In genomic region chr2:35447453-35447852, GRCm38 (mm10) we compare ENCODE assay signal across 15 mouse cellular contexts. TPM values are rescaled to one million over a fixed set of nuclear protein-coding genes. Genes with fewer than 3 reads are reported as not detected.
DNase-seq lines count a peak whose midpoint lies in the region; ATAC-seq and TF ChIP-seq lines count a peak whose summit lies in the region.
"Had no signal": no experiment of that assay in that cellular context is flagged by ENCODE, and none has a peak within 500 bp of the region (broad histone marks: within the 10 kb centered on the region; RNA-seq: fewer than 3 reads in every experiment).

No protein-coding gene starts in this region.

- TF ChIP-seq POLR2A in embryonic fibroblast, embryonic 13.5 days (IDR thresholded peaks at IDR 0.05; ENCODE audit: low read depth, low read length) = no peak
- TF ChIP-seq POLR2A in small intestine, adult 2 months (IDR thresholded peaks at IDR 0.05; ENCODE audit: low read depth, low read length) = no peak

- ATAC-seq in megakaryocyte, adult 5-6 weeks (ENCODE audit: poor library complexity, severe bottlenecking) = no peak

- peak overlapping the region; percentile 54; the same call in 1 of the 2 replicates for H3K27ac ChIP-seq in heart, embryonic 10.5 days
- H3K27ac ChIP-seq in embryonic fibroblast, embryonic 13.5 days (ENCODE audit: insufficient read depth, low read length) = peak overlapping the region; percentile 83
- 0 out of 2 replicates have a peak overlapping the region, but pooled peaks have one; percentile 13 for H3K27ac ChIP-seq in small intestine, adult 2 months (ENCODE audit: insufficient read depth, low read depth, low read length)
- H3K27ac ChIP-seq: forebrain, embryonic 12.5 days; hindbrain, embryonic 15.5 days had no signal

- H3K36me3 ChIP-seq in heart, embryonic 10.5 days = peaks cover 4% of the 10 kb centered on the region; the same call in 1 of the 2 replicates
- H3K36me3 ChIP-seq in megakaryocyte, embryonic 14.5 days (replicated peaks; ENCODE audit: low read length) = peaks cover 70% of the 10 kb centered on the region
- no peaks in the 10 kb centered on the region for H3K36me3 ChIP-seq in small intestine, adult 2 months (ENCODE audit: control insufficient read depth, insufficient read depth, low read length)
- H3K36me3 ChIP-seq: forebrain, embryonic 12.5 days; hindbrain, embryonic 15.5 days had no signal

- H3K9me3 ChIP-seq in heart, embryonic 10.5 days = no peaks in the 10 kb centered on the region
- no peaks in the 10 kb centered on the region for H3K9me3 ChIP-seq in megakaryocyte, embryonic 14.5 days
- H3K9me3 ChIP-seq: forebrain, embryonic 12.5 days; G1E; hindbrain, embryonic 15.5 days had no signal

- peaks cover 80% of the 10 kb centered on the region for H3K4me1 ChIP-seq in heart, embryonic 10.5 days
- H3K4me1 ChIP-seq in megakaryocyte, embryonic 14.5 days = peaks cover 97% of the 10 kb centered on the region
- H3K4me1 ChIP-seq in embryonic fibroblast, embryonic 13.5 days (ENCODE audit: control insufficient read depth, insufficient read depth, low read length) = peaks cover 46% of the 10 kb centered on the region
- peaks cover 11% of the 10 kb centered on the region for H3K4me1 ChIP-seq in small intestine, adult 2 months (ENCODE audit: control insufficient read depth, insufficient read depth, insufficient read length, low read length)

- H3K4me3 ChIP-seq in heart, embryonic 10.5 days = no peak overlapping the region
- peak overlapping the region; percentile 28 for H3K4me3 ChIP-seq in megakaryocyte, embryonic 14.5 days (replicated peaks)
- H3K4me3 ChIP-seq in embryonic fibroblast, embryonic 13.5 days (ENCODE audit: insufficient read depth, low read length) = no peak overlapping the region
- H3K4me3 ChIP-seq in small intestine, adult 2 months (ENCODE audit: low read depth, low read length) = no peak overlapping the region
- H3K4me3 ChIP-seq: forebrain, embryonic 12.5 days; hindbrain, embryonic 15.5 days had no signal

- 82% methylated on average over 7 of the region's 7 CpGs for WGBS in heart, embryonic 10.5 days
- 70% methylated on average over 7 of the region's 7 CpGs for WGBS in small intestine, adult 2 months

- DNase-seq in heart, embryonic 10.5 days (ENCODE audit: low spot score) = no peak
- DNase-seq in heart, adult 18-20 months = no peak
- DNase-seq in urinary bladder, postnatal 25 days (ENCODE audit: low spot score) = no peak
- no peak for DNase-seq in adrenal gland, adult (ENCODE audit: inconsistent age in 2 of 2, low spot score in 1 of 2)
- DNase-seq: adrenal gland, postnatal 25 days; cerebellum, postnatal 36 days had no signal

- TF ChIP-seq CTCF in embryonic fibroblast, embryonic 13.5 days (IDR thresholded peaks at IDR 0.05; ENCODE audit: borderline replicate concordance, insufficient read depth, low read length) = no peak
- TF ChIP-seq CTCF in small intestine, adult 2 months (IDR thresholded peaks at IDR 0.05; ENCODE audit: extremely low read depth, insufficient read length, insufficient replicate concordance, low read depth, low read length) = no peak

- H3K27me3 ChIP-seq in heart, embryonic 10.5 days (ENCODE audit: insufficient read depth, poor library complexity, severe bottlenecking) = no peaks in the 10 kb centered on the region
- peaks cover 6% of the 10 kb centered on the region for H3K27me3 ChIP-seq in megakaryocyte, embryonic 14.5 days (replicated peaks)
- H3K27me3 ChIP-seq in small intestine, adult 2 months (ENCODE audit: control insufficient read depth, insufficient read depth, low read length) = no peaks in the 10 kb centered on the region
- H3K27me3 ChIP-seq: forebrain, embryonic 12.5 days; hindbrain, embryonic 15.5 days had no signal

RNA-seq across cellular contexts. Expression of gene Ggta1, which starts 15.6 kb away (rescaled TPM):
- 30.4 and 51.3 TPM in 2 replicates for polyA plus RNA-seq in heart, embryonic 10.5 days (2016; fragmentation: Nextera tagmentation; extraction: Ambion mirVana)
- total RNA-seq in heart, adult 18-20 months (2021) = 10 to 100 TPM; 13.6 to 17.0 TPM
- polyA plus RNA-seq in megakaryocyte, embryonic 14.5 days (2012; ENCODE audit: insufficient read depth, low replicate concordance) = 1.9 and 6.5 TPM in 2 replicates
- 41.7 and 51.1 TPM in 2 replicates for total RNA-seq in megakaryocyte, adult 5-6 weeks (2015)
- total RNA-seq in megakaryocyte, adult 5-6 weeks (2017) = 68.3 and 71.2 TPM in 2 replicates
- 58.5 and 77.0 TPM in 2 replicates for polyA plus RNA-seq in embryonic fibroblast, embryonic 13.5 days (2011; ENCODE audit: insufficient read length, low read depth, missing spikeins)
- 3.5 and 3.6 TPM in 2 replicates for polyA plus RNA-seq in small intestine, adult 2 months (2012; rRNA removed)

RNA-seq across cellular contexts. Expression of gene 4930402F06Rik, which starts 50.5 kb away (rescaled TPM):
- polyA plus RNA-seq in heart, embryonic 10.5 days (2016; fragmentation: Nextera tagmentation; extraction: Ambion mirVana) = not detected in 2 replicates
- not detected for total RNA-seq in heart, adult 18-20 months (2021)
- not detected in 2 replicates for polyA plus RNA-seq in megakaryocyte, embryonic 14.5 days (2012; ENCODE audit: insufficient read depth, low replicate concordance)
- not detected in 2 replicates for total RNA-seq in megakaryocyte, adult 5-6 weeks (2015)
- not detected in 2 replicates for total RNA-seq in megakaryocyte, adult 5-6 weeks (2017)
- polyA plus RNA-seq in embryonic fibroblast, embryonic 13.5 days (2011; ENCODE audit: insufficient read length, low read depth, missing spikeins) = not detected in 2 replicates
- polyA plus RNA-seq in small intestine, adult 2 months (2012; rRNA removed) = not detected in 2 replicates
- total RNA-seq: adrenal gland, postnatal 25 days; G1E; left cerebral cortex, adult 18-20 months; neutrophil, adult 5-6 weeks had no signal
- polyA plus RNA-seq: forebrain, embryonic 12.5 days; G1E; hindbrain, embryonic 15.5 days had no signal

Comparison
In these comparisons a context has a peak if more than half of its experiments do, and no peak if none do; other contexts are left out.
1. H3K27ac ChIP-seq: peak in every context shown above with its lines; median percentile 83 in embryonic fibroblast, embryonic 13.5 days; 54 in heart, embryonic 10.5 days; 13 in small intestine, adult 2 months.